Mouse (Mus musculus): ENCODE data around the gene Zfp791. TPM values are rescaled to one million over a fixed set of nuclear protein-coding genes. Genes with fewer than 3 reads are reported as not detected.
"Not testable (repeated sequence)": the region's sequence is repeated elsewhere in the genome, so short reads cannot be mapped to it uniquely, and the experiment has no call there.

Zfp791 gene
- polyA plus RNA-seq, 1 experiment from 2014 or later = 1.3 TPM

DNA sequence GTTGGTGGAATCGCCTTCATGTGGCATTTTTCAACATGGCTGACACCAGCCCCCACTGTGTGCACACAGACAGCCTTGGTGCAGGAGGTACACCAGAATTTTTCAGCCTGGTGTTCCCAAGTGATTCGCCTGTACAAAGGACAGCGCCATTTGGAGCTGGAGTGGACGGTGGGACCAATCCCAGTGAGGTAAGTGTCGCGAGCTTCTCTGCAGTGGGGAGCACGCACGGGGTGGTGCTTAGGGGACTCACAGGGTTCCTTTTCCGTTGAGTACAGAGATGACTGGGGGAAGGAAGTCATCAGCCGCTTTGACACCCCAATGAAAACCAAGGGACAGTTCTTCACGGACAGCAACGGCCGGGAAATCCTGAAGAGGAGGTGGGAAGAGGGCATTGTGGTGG is 27.8 kb downstream of the Zfp791 start:
- DNase-seq (ENCODE audit: low spot score) = no peak
- Histone ChIP-seq H3K27ac (ENCODE audit: low read depth, low read length) (no peak overlapping the region), H3K4me3 (ENCODE audit: low read depth, low read length) (no peak overlapping the region), H3K9ac (ENCODE audit: low read length) (no peak overlapping the region), H3K4me2 (ENCODE audit: low read depth, low read length, severe bottlenecking) (no peak overlapping the region), H3K36me3 (ENCODE audit: control insufficient read depth, insufficient read depth, low read length) (no peaks in the 10 kb centered on the region; the same call in 1 of the 2 replicates), H3K9me3 (ENCODE audit: control insufficient read depth, low read length) (no peaks in the 10 kb centered on the region), H3K4me1 (replicated peaks; ENCODE audit: control insufficient read depth, insufficient read depth, low read length) (no peaks in the 10 kb centered on the region), H3K27me3 (ENCODE audit: control insufficient read depth, insufficient read depth, low read length) (no peaks in the 10 kb centered on the region)
- ATAC-seq (replicated peaks; ENCODE audit: low FRiP score) = no peak
- WGBS = 96% methylated on average over 13 of the region's 13 CpGs

DNA sequence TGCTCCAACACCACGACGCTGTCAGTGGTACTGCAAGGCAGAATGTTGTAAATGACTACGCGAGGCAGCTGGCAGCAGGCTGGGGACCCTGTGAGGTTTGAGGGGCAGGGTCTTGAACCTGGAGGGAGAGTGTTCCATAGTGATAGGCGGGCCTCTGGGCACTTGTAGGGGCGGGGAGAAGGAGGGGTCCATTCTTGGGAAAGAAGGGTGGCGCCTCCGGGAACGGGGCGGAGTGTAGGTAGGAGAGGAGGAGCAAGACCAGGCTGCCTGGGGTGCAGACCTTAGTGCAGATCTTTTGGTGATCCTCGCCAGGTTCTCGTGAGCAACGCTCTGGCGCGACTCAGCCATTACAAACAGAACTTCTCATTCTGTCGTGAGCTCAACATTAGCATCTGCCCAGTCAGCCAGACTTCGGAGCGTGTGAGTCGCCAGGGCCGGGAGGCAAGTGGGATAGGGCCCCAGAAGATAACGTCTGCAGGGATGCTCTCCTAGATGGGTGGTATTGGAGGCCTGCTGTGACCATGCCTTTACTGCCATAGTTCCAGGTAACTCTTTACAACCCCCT is 31.3 kb downstream of the Zfp791 start:
- DNase-seq (ENCODE audit: low spot score) = no peak
- no peak overlapping the region for H3K4me2 ChIP-seq (ENCODE audit: low read depth, low read length, severe bottlenecking)
- no peak overlapping the region for H3K27ac ChIP-seq (ENCODE audit: low read depth, low read length)
- H3K9ac ChIP-seq (ENCODE audit: low read length) = no peak overlapping the region
- H3K36me3 ChIP-seq (ENCODE audit: control insufficient read depth, insufficient read depth, low read length) = no peaks in the 10 kb centered on the region; the same call in 1 of the 2 replicates
- H3K27me3 ChIP-seq (ENCODE audit: control insufficient read depth, insufficient read depth, low read length) = no peaks in the 10 kb centered on the region
- no peaks in the 10 kb centered on the region for H3K4me1 ChIP-seq (replicated peaks; ENCODE audit: control insufficient read depth, insufficient read depth, low read length)
- 32% methylated on average over 21 of the region's 21 CpGs for WGBS
- H3K9me3 ChIP-seq (ENCODE audit: control insufficient read depth, low read length) = no peaks in the 10 kb centered on the region
- no peak for ATAC-seq (replicated peaks; ENCODE audit: low FRiP score)
- no peak overlapping the region for H3K4me3 ChIP-seq (ENCODE audit: low read depth, low read length)

DNA sequence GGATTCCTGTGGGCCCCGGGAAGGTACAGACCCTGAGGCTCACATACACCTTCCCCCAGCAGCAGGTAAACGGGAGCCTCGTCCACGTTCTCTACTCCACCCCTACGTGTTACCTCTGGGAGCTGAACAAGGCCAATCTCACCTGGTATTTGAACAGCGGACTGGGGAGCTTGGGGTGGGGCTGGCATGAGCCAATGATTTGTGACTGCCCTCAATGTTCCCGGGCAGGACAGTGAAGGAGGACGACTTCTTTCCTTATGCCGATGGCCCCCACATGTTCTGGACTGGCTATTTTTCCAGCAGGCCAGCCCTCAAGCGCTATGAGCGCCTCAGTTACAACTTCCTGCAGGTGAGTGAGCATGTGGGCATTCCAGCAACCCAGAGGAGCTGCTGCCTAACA is 32.0 kb downstream of the Zfp791 start:
- H3K9ac ChIP-seq (ENCODE audit: low read length) = no peak overlapping the region
- no peak overlapping the region for H3K4me2 ChIP-seq (ENCODE audit: low read depth, low read length, severe bottlenecking)
- no peaks in the 10 kb centered on the region for H3K4me1 ChIP-seq (replicated peaks; ENCODE audit: control insufficient read depth, insufficient read depth, low read length)
- no peaks in the 10 kb centered on the region for H3K27me3 ChIP-seq (ENCODE audit: control insufficient read depth, insufficient read depth, low read length)
- no peak for DNase-seq (ENCODE audit: low spot score)
- H3K9me3 ChIP-seq (ENCODE audit: control insufficient read depth, low read length) = no peaks in the 10 kb centered on the region
- no peak for ATAC-seq (replicated peaks; ENCODE audit: low FRiP score)
- 90% methylated on average over 11 of the region's 11 CpGs for WGBS
- H3K27ac ChIP-seq (ENCODE audit: low read depth, low read length) = no peak overlapping the region
- H3K36me3 ChIP-seq (ENCODE audit: control insufficient read depth, insufficient read depth, low read length) = no peaks in the 10 kb centered on the region; the same call in 1 of the 2 replicates
- H3K4me3 ChIP-seq (ENCODE audit: low read depth, low read length) = no peak overlapping the region

DNA sequence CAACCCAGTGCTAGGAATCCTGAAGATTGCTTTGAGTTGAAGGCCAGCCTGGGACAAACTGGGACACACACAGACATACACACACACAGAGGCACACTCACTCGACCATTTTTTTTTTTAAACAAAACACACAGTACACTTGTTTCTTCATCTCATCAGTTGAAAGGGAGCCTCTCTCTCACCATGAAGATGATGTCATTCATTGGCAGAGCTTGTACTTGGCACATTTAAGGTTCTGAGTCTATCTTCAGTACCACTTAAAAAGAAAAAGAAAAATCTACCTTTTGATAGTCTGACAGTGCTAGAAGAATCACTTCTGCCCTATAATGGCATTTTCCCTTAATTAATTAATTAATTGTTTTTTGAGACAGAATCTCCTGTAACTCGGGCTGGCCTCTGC is 34.1 kb downstream of the Zfp791 start:
- Histone ChIP-seq H3K4me2 (ENCODE audit: low read depth, low read length, severe bottlenecking) (no peak overlapping the region), H3K27ac (ENCODE audit: low read depth, low read length) (no peak overlapping the region), H3K36me3 (ENCODE audit: control insufficient read depth, insufficient read depth, low read length) (no peaks in the 10 kb centered on the region; the same call in 1 of the 2 replicates), H3K9me3 (ENCODE audit: control insufficient read depth, low read length) (no peaks in the 10 kb centered on the region), H3K9ac (ENCODE audit: low read length) (no peak overlapping the region), H3K27me3 (ENCODE audit: control insufficient read depth, insufficient read depth, low read length) (no peaks in the 10 kb centered on the region), H3K4me1 (replicated peaks; ENCODE audit: control insufficient read depth, insufficient read depth, low read length) (no peaks in the 10 kb centered on the region), H3K4me3 (ENCODE audit: low read depth, low read length) (no peak overlapping the region)
- ATAC-seq (replicated peaks; ENCODE audit: low FRiP score) (no peak), DNase-seq (ENCODE audit: low spot score) (no peak)
- 86% methylated on average over 2 of the region's 2 CpGs for WGBS

DNA sequence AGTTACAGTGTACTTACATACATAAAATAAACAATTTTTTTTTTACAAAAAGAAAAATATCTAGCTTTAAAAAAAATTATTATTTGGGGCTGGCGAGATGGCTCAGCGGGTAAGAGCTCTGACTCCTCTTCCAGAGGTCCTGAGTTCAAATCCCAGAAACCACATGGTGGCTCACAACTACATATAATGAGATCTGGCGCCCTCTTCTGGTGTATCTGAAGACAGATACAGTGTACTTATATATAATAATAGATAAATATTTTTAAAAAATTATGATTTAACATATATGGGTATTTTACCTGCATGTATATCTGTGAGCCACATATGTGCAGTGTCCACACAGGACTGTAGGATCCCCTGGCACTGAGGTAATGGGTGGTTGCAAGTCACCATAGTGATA is 36.7 kb downstream of the Zfp791 start:
- 83% methylated on average over 3 of the region's 3 CpGs for WGBS

DNA sequence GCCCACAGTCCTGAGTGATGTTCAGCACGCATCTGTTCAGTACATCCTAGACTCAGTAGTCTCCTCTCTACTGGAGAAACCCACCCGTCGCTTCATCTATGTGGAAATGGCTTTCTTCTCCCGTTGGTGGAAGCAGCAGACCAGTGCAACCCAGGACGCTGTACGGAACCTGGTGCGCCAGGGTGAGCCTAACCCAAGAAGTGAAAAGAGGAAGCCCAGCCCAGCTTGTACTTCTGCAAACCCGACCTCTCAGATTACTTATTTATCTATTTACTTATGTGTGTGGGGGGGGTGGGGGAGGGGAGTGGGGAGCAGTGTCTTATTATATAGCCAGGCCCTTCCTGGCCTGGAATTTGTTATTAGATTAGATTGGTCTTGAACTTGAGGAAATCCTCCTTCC is 38.3 kb downstream of the Zfp791 start:
- peaks cover 3% of the 10 kb centered on the region; the same call in 1 of the 2 replicates for H3K4me1 ChIP-seq (replicated peaks; ENCODE audit: control insufficient read depth, insufficient read depth, low read length)
- ATAC-seq (replicated peaks; ENCODE audit: low FRiP score) = no peak
- 93% methylated on average over 8 of the region's 8 CpGs for WGBS
- no peak overlapping the region for H3K9ac ChIP-seq (ENCODE audit: low read length)
- no peak for DNase-seq (ENCODE audit: low spot score)
- H3K27me3 ChIP-seq (ENCODE audit: control insufficient read depth, insufficient read depth, low read length) = no peaks in the 10 kb centered on the region
- no peak overlapping the region for H3K4me3 ChIP-seq (ENCODE audit: low read depth, low read length)
- H3K36me3 ChIP-seq (ENCODE audit: control insufficient read depth, insufficient read depth, low read length) = no peaks in the 10 kb centered on the region; the same call in 1 of the 2 replicates
- H3K27ac ChIP-seq (ENCODE audit: low read depth, low read length) = no peak overlapping the region
- H3K9me3 ChIP-seq (ENCODE audit: control insufficient read depth, low read length) = no peaks in the 10 kb centered on the region
- no peak overlapping the region for H3K4me2 ChIP-seq (ENCODE audit: low read depth, low read length, severe bottlenecking)

More for the DNA sequence above, 36.7 kb downstream of the Zfp791 start:
- H3K27me3 ChIP-seq (ENCODE audit: control insufficient read depth, insufficient read depth, low read length) = no peaks in the 10 kb centered on the region
- ATAC-seq (replicated peaks; ENCODE audit: low FRiP score) = no peak
- H3K36me3 ChIP-seq (ENCODE audit: control insufficient read depth, insufficient read depth, low read length) = no peaks in the 10 kb centered on the region; the same call in 1 of the 2 replicates
- H3K9me3 ChIP-seq (ENCODE audit: control insufficient read depth, low read length) = no peaks in the 10 kb centered on the region
- no peak for DNase-seq (ENCODE audit: low spot score)
- H3K9ac ChIP-seq (ENCODE audit: low read length) = no peak overlapping the region
- H3K27ac ChIP-seq (ENCODE audit: low read depth, low read length) = no peak overlapping the region
- H3K4me1 ChIP-seq (replicated peaks; ENCODE audit: control insufficient read depth, insufficient read depth, low read length) = peaks cover 2% of the 10 kb centered on the region; the same call in 1 of the 2 replicates
- H3K4me2 ChIP-seq (ENCODE audit: low read depth, low read length, severe bottlenecking) = no peak overlapping the region
- H3K4me3 ChIP-seq (ENCODE audit: low read depth, low read length) = no peak overlapping the region

DNA sequence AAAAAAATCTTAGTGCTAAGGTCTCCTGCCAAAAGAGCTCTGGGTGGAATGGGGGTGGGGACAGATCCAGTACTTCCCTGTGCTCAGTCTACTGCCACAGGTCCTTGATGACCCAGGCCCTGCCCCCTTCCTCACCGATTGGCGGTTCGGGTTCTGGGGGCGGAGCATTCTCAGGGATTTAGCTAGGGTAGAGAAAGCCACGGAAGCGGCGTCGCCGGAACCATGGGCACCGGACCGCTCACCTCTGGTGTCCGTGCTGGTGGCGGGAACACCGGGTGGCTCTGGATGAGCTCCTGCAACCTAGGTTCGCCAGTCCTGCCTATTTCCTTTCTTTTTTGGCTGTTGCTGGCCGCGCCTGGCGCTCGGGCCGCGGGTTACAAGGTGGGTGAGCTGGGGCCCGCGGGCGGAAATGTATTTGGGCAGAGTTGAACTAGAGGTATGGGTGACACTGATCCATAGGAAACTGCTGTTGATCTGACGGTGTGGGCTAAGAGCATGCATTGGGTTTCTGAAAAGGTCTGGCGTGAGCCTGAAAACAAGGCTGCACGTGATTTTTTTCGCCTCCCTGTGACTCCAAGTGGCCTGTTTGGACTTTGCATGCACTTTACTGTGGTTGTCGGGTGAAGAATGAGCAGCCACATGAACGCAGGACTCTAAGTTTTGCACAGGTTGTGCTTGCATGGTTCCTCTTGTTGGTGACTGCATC is 39.6 kb downstream of the Zfp791 start, which contains the start of gene Man2b1:
TSS of gene Man2b1 (plus strand) at position 163 of the 706 bp plus-strand sequence.
- Histone ChIP-seq H3K9me3 (ENCODE audit: control insufficient read depth, low read length) (no peaks in the 10 kb centered on the region), H3K36me3 (ENCODE audit: control insufficient read depth, insufficient read depth, low read length) (no peaks in the 10 kb centered on the region; the same call in 1 of the 2 replicates), H3K27me3 (ENCODE audit: control insufficient read depth, insufficient read depth, low read length) (no peaks in the 10 kb centered on the region), H3K4me3 (ENCODE audit: low read depth, low read length) (peak within 1 kb of the TSS; percentile 53), H3K27ac (ENCODE audit: low read depth, low read length) (no peak within 1 kb of the TSS), H3K4me1 (replicated peaks; ENCODE audit: control insufficient read depth, insufficient read depth, low read length) (peaks cover 4% of the 10 kb centered on the region; the same call in 1 of the 2 replicates), H3K9ac (ENCODE audit: low read length) (peak within 1 kb of the TSS; percentile 68), H3K4me2 (ENCODE audit: low read depth, low read length, severe bottlenecking) (peak within 1 kb of the TSS; percentile 81)
- WGBS = 2% methylated on average over 30 of the region's 30 CpGs
- DNase-seq (ENCODE audit: low spot score) (peak; percentile 85), ATAC-seq (replicated peaks; ENCODE audit: low FRiP score) (peak; percentile 85)

DNA sequence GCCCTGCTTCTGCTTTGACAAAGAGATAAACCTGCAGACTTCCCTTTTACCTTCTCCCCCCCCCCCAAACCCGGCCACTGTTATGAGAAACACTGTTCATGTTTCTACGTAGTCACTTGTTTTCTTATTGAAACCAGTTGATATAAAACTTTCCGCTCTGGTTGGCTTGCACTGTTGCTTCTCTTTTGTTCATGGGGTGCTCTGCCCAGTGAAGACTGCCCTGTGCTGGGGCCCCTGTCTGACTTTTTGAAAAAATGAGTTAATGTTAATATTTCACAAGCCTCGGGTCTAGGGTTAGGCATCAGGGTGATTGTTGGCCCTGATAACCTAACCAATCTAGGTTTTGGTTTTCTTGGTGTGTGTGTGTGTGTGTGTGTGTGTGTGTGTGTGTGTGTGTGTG is 40.7 kb downstream of the Zfp791 start:
- not testable (repeated sequence) for H3K9me3 ChIP-seq (ENCODE audit: control insufficient read depth, low read length); H3K27me3 ChIP-seq (ENCODE audit: control insufficient read depth, insufficient read depth, low read length); H3K4me1 ChIP-seq (replicated peaks; ENCODE audit: control insufficient read depth, insufficient read depth, low read length); H3K27ac ChIP-seq (ENCODE audit: low read depth, low read length); ATAC-seq (replicated peaks; ENCODE audit: low FRiP score); H3K4me3 ChIP-seq (ENCODE audit: low read depth, low read length); H3K4me2 ChIP-seq (ENCODE audit: low read depth, low read length, severe bottlenecking); H3K36me3 ChIP-seq (ENCODE audit: control insufficient read depth, insufficient read depth, low read length); DNase-seq (ENCODE audit: low spot score); H3K9ac ChIP-seq (ENCODE audit: low read length)
- 93% methylated on average over 4 of the region's 4 CpGs for WGBS
